Mouse (Mus musculus) central nervous system, embryonic 14 days (tissue): ENCODE results near the gene Oxsr1. TPM values are rescaled to one million over a fixed set of nuclear protein-coding genes. Genes with fewer than 3 reads are reported as not detected.

Experiments used
- polyA plus RNA-seq: library from polyadenylated mRNA; depleted of rRNA; stranded (reverse); fragments of >200 nt; gene quantifications from 2 replicates; pipeline ENCODE4 v1.2.3, GENCODE M21; 2012; rRNA removed

Gene Oxsr1
- 47.6 and 51.5 TPM in 2 replicates for polyA plus RNA-seq

GRCm38 (mm10) chr9:119322289-119323259 is at the start of gene Oxsr1:
Gene Oxsr1 (minus strand): TSS chr9:119322427.

GRCm38 (mm10) chr9:119365284-119365683 is 43.1 kb upstream of the Oxsr1 start, which contains the start of gene Slc22a14:
Gene Slc22a14 (minus strand): TSS chr9:119365553.

GRCm38 (mm10) chr9:119357331-119358057 is 35.3 kb upstream of the Oxsr1 start, which contains the start of gene Xylb:
Gene Xylb (plus strand): TSS chr9:119357381.

GRCm38 (mm10) chr9:119340909-119341816 is 18.9 kb upstream of the Oxsr1 start, which contains the start of gene Myd88:
Gene Myd88 (minus strand): TSS chr9:119341411.

GRCm38 (mm10) chr9:119339558-119340211 is 17.5 kb upstream of the Oxsr1 start, which contains the start of gene Acaa1a:
Gene Acaa1a (plus strand): TSS chr9:119339676.

GRCm38 (mm10) chr9:119208998-119209397 is 113.2 kb downstream of the Oxsr1 start, which contains the start of gene Slc22a13:
Gene Slc22a13 (minus strand): TSS chr9:119209098.

Other genes starting within 250 kb of the Oxsr1 start
- 21.7 and 35.2 TPM in 2 replicates for gene Plcd1, start 228.9 kb downstream of the Oxsr1 start, polyA plus RNA-seq
- gene Dlec1, start 219.9 kb downstream of the Oxsr1 start, polyA plus RNA-seq, result 1.6 and 2.1 TPM in 2 replicates
- gene Acaa1b, start 165.3 kb downstream of the Oxsr1 start, polyA plus RNA-seq, result 1.8 and 2.3 TPM in 2 replicates
- gene Gm47289, start 163.3 kb downstream of the Oxsr1 start, polyA plus RNA-seq, result not detected in 2 replicates
- gene Slc22a13, start 113.3 kb downstream of the Oxsr1 start, polyA plus RNA-seq, result 0.05 and 0.06 TPM in 2 replicates
- 127 and 141 TPM in 2 replicates for gene Acaa1a, start 17.2 kb upstream of the Oxsr1 start, polyA plus RNA-seq
- gene Myd88, start 19.0 kb upstream of the Oxsr1 start, polyA plus RNA-seq, result 4.7 and 6.6 TPM in 2 replicates
- 7.5 and 7.7 TPM in 2 replicates for gene Xylb, start 35.0 kb upstream of the Oxsr1 start, polyA plus RNA-seq
- gene Slc22a14, start 43.1 kb upstream of the Oxsr1 start, polyA plus RNA-seq, result 0.03 and 0.05 TPM in 2 replicates
- gene Acvr2b, start 79.7 kb upstream of the Oxsr1 start, polyA plus RNA-seq, result 21.0 and 21.5 TPM in 2 replicates
- 18.5 and 20.2 TPM in 2 replicates for gene Exog, start 122.5 kb upstream of the Oxsr1 start, polyA plus RNA-seq